In genomic region chr13:98117566-98118254, GRCm38 (mm10) we compare ENCODE assay signal across 12 mouse cellular contexts.
DNase-seq lines count a peak whose midpoint lies in the region; ATAC-seq and TF ChIP-seq lines count a peak whose summit lies in the region.
"Had no signal": no experiment of that assay in that cellular context is flagged by ENCODE, and none has a peak within 500 bp of the region (broad histone marks: within the 10 kb centered on the region; RNA-seq: fewer than 3 reads in every experiment).

No protein-coding gene starts in this region.

- H3K27me3 ChIP-seq in heart, embryonic 11.5 days (ENCODE audit: control insufficient read depth, insufficient read depth, low read length) = no peaks in the 10 kb centered on the region
- H3K27me3 ChIP-seq in liver, postnatal 0 days (ENCODE audit: insufficient read depth, low read length) = no peaks in the 10 kb centered on the region
- H3K27me3 ChIP-seq in liver, embryonic 11.5 days (replicated peaks; ENCODE audit: control insufficient read depth, insufficient read depth, low read length) = no peaks in the 10 kb centered on the region
- no peaks in the 10 kb centered on the region for H3K27me3 ChIP-seq in forebrain, postnatal 0 days (ENCODE audit: insufficient read depth, low read length)
- no peaks in the 10 kb centered on the region for H3K27me3 ChIP-seq in small intestine, adult 2 months (ENCODE audit: control insufficient read depth, insufficient read depth, low read length)

- WGBS in heart, embryonic 11.5 days (ENCODE audit: insufficient replicate concordance) = 65% methylated on average over 7 of the region's 7 CpGs
- 74% methylated on average over 7 of the region's 7 CpGs for WGBS in liver, postnatal 0 days (ENCODE audit: insufficient replicate concordance)
- 80% methylated on average over 7 of the region's 7 CpGs for WGBS in liver, embryonic 11.5 days
- WGBS in forebrain, postnatal 0 days = 29% methylated on average over 7 of the region's 7 CpGs
- WGBS in small intestine, adult 2 months = 32% methylated on average over 7 of the region's 7 CpGs

- TF ChIP-seq CTCF in liver, postnatal 0 days (IDR thresholded peaks at IDR 0.05; ENCODE audit: low read depth) = no peak
- no peak for TF ChIP-seq CTCF in forebrain, postnatal 0 days (IDR thresholded peaks at IDR 0.05; ENCODE audit: low read depth)
- TF ChIP-seq CTCF in small intestine, adult 2 months (IDR thresholded peaks at IDR 0.05; ENCODE audit: extremely low read depth, insufficient read length, insufficient replicate concordance, low read depth, low read length) = no peak

- H3K27ac ChIP-seq in heart, embryonic 11.5 days (ENCODE audit: low read depth, low read length) = no peak overlapping the region
- no peak overlapping the region for H3K27ac ChIP-seq in liver, postnatal 0 days (ENCODE audit: low read depth)
- no peak overlapping the region for H3K27ac ChIP-seq in liver, embryonic 11.5 days (ENCODE audit: low read depth, low read length)
- no peak overlapping the region for H3K27ac ChIP-seq in forebrain, postnatal 0 days (ENCODE audit: low read depth, low read length)
- H3K27ac ChIP-seq in small intestine, adult 2 months (ENCODE audit: insufficient read depth, low read depth, low read length) = peak overlapping the region; percentile 42
- H3K27ac ChIP-seq: macrophage had no signal

- no peak for ATAC-seq in heart, embryonic 11.5 days (replicated peaks; ENCODE audit: insufficient number of reproducible peaks, low FRiP score, low TSS enrichment)
- peak; percentile 51; the same call in 1 of the 2 replicates for ATAC-seq in liver, postnatal 0 days
- ATAC-seq in liver, embryonic 11.5 days (replicated peaks; ENCODE audit: low FRiP score) = no peak
- ATAC-seq in forebrain, postnatal 0 days = peak; percentile 27; the same call in 1 of the 2 replicates
- ATAC-seq in CD4-positive, CD25-positive, alpha-beta regulatory T cell, adult 4 months = no peak

- no peak overlapping the region for H3K9ac ChIP-seq in heart, embryonic 11.5 days (ENCODE audit: low read depth, low read length)
- no peak overlapping the region for H3K9ac ChIP-seq in liver, postnatal 0 days (replicated peaks)
- no peak overlapping the region for H3K9ac ChIP-seq in liver, embryonic 11.5 days (ENCODE audit: low read depth, low read length)
- no peak overlapping the region for H3K9ac ChIP-seq in forebrain, postnatal 0 days

- H3K36me3 ChIP-seq in heart, embryonic 11.5 days (ENCODE audit: control insufficient read depth, insufficient read depth, low read length) = no peaks in the 10 kb centered on the region
- no peaks in the 10 kb centered on the region for H3K36me3 ChIP-seq in liver, postnatal 0 days (replicated peaks; ENCODE audit: insufficient read depth, low read length)
- H3K36me3 ChIP-seq in liver, embryonic 11.5 days (ENCODE audit: control insufficient read depth, insufficient read depth, low read length) = no peaks in the 10 kb centered on the region
- H3K36me3 ChIP-seq in forebrain, postnatal 0 days (ENCODE audit: insufficient read depth) = no peaks in the 10 kb centered on the region
- H3K36me3 ChIP-seq in small intestine, adult 2 months (ENCODE audit: control insufficient read depth, insufficient read depth, low read length) = no peaks in the 10 kb centered on the region

- H3K4me2 ChIP-seq in heart, embryonic 11.5 days = no peak overlapping the region
- no peak overlapping the region for H3K4me2 ChIP-seq in liver, postnatal 0 days (ENCODE audit: low read depth, low read length)
- H3K4me2 ChIP-seq in liver, embryonic 11.5 days = no peak overlapping the region
- no peak overlapping the region for H3K4me2 ChIP-seq in forebrain, postnatal 0 days (ENCODE audit: low read depth)

- 0 out of 2 replicates have a peak, but pooled peaks cover 8% of the 10 kb centered on the region for H3K4me1 ChIP-seq in heart, embryonic 11.5 days (ENCODE audit: control insufficient read depth, insufficient read depth, low read length)
- H3K4me1 ChIP-seq in liver, postnatal 0 days (ENCODE audit: insufficient read depth) = no peaks in the 10 kb centered on the region
- no peaks in the 10 kb centered on the region for H3K4me1 ChIP-seq in liver, embryonic 11.5 days (replicated peaks; ENCODE audit: control insufficient read depth, insufficient read depth, low read length)
- H3K4me1 ChIP-seq in forebrain, postnatal 0 days (ENCODE audit: insufficient read depth) = no peaks in the 10 kb centered on the region
- H3K4me1 ChIP-seq in small intestine, adult 2 months (ENCODE audit: control insufficient read depth, insufficient read depth, insufficient read length, low read length) = peaks cover 19% of the 10 kb centered on the region; the same call in 1 of the 2 replicates

- no peak for TF ChIP-seq POLR2A in small intestine, adult 2 months (IDR thresholded peaks at IDR 0.05; ENCODE audit: low read depth, low read length)

- DNase-seq in heart, adult 18-20 months = peak; percentile 29 to 48
- DNase-seq in liver, postnatal 0 days = no peak
- no peak for DNase-seq in liver, embryonic 11.5 days (ENCODE audit: low spot score)
- DNase-seq in forebrain, postnatal 0 days = no peak
- DNase-seq in thymus, postnatal 25 days = no peak
- DNase-seq: adrenal gland, postnatal 14 days; cerebellum, adult 8-10 months; kidney, postnatal 14 days had no signal

- TF ChIP-seq EP300 in liver, postnatal 0 days (IDR thresholded peaks at IDR 0.05; ENCODE audit: low read depth) = no peak

- H3K4me3 ChIP-seq in heart, embryonic 11.5 days (ENCODE audit: low read depth, low read length) = no peak overlapping the region
- H3K4me3 ChIP-seq in liver, postnatal 0 days (ENCODE audit: low read depth, low read length) = no peak overlapping the region
- H3K4me3 ChIP-seq in liver, embryonic 11.5 days (ENCODE audit: low read depth, low read length) = no peak overlapping the region
- H3K4me3 ChIP-seq in forebrain, postnatal 0 days (ENCODE audit: low read depth, low read length) = no peak overlapping the region
- no peak overlapping the region for H3K4me3 ChIP-seq in small intestine, adult 2 months (ENCODE audit: low read depth, low read length)

- H3K9me3 ChIP-seq in heart, embryonic 11.5 days (replicated peaks; ENCODE audit: control insufficient read depth, low read length) = no peaks in the 10 kb centered on the region
- no peaks in the 10 kb centered on the region for H3K9me3 ChIP-seq in liver, postnatal 0 days (ENCODE audit: low read length)
- no peaks in the 10 kb centered on the region for H3K9me3 ChIP-seq in liver, embryonic 11.5 days (ENCODE audit: control insufficient read depth, low read length)
- H3K9me3 ChIP-seq in forebrain, postnatal 0 days (ENCODE audit: low read length) = no peaks in the 10 kb centered on the region

Comparison
In these comparisons a context has a peak if more than half of its experiments do, and no peak if none do; other contexts are left out.
1. ATAC-seq: peak in liver, postnatal 0 days (single experiment) and forebrain, postnatal 0 days (single experiment); none in heart, embryonic 11.5 days (single experiment), liver, embryonic 11.5 days (single experiment) and CD4-positive, CD25-positive, alpha-beta regulatory T cell, adult 4 months (single experiment).
2. DNase-seq: peak in heart, adult 18-20 months (2 of 2); none in liver, postnatal 0 days (single experiment), liver, embryonic 11.5 days (single experiment), forebrain, postnatal 0 days (single experiment) and thymus, postnatal 25 days (single experiment).